Mouse (Mus musculus): ENCODE measurements around the gene Skap1.

GRCm38 (mm10) chr11:96743891-96744290 lies 279.5 kb downstream of the Skap1 start:
- TF ChIP-seq POLR2A (IDR thresholded peaks at IDR 0.05; ENCODE audit: borderline replicate concordance, control insufficient read depth, low read depth, low read length) = no peak
- no peak for TF ChIP-seq CTCF (IDR thresholded peaks at IDR 0.05; ENCODE audit: control insufficient read depth, insufficient read depth, low read length)
